Mouse (Mus musculus): ENCODE results near the gene Psg25. TPM values are rescaled to one million over a fixed set of nuclear protein-coding genes. Genes with fewer than 3 reads are reported as not detected.
"Not testable (repeated sequence)": the region's sequence is repeated elsewhere in the genome, so short reads cannot be mapped to it uniquely, and the experiment has no call there.

Psg25 gene
- not detected in 2 replicates for polyA plus RNA-seq (2015; fragmentation: Nextera tagmentation; extraction: Ambion mirVana)

DNA sequence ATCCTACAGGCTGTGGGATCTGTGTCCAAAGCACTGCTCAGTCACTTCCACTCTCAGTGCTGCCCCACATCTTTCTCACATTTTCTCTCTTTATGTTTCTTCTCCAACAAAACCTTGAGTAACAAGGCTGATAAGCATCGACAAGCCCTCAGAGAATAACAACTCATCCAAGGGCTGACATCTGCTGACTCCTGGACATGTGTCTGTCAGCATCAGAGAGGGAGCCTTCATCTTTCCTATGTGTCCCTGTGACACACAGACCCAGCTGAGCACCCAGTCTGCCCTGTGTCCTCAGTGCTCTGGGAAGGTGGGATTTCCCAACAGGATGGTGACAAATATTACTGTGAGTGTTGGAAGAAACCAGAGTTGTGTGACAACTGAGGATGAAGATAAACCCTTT, at the start of gene Psg25:
TSS of gene Psg25 (minus strand) at position 101 of the 400 bp plus-strand sequence.
- Histone ChIP-seq H3K27me3 (ENCODE audit: control insufficient read depth, insufficient read depth, low read length) (no peaks in the 10 kb centered on the region), H3K36me3 (ENCODE audit: control insufficient read depth, insufficient read depth) (no peaks in the 10 kb centered on the region), H3K4me1 (ENCODE audit: control insufficient read depth, insufficient read depth, low read length) (no peaks in the 10 kb centered on the region), H3K4me3 (ENCODE audit: low read length) (no peak within 1 kb of the TSS), H3K4me2 (ENCODE audit: low read depth, low read length) (no peak within 1 kb of the TSS), H3K27ac (ENCODE audit: low read length) (no peak within 1 kb of the TSS), H3K9me3 (replicated peaks; ENCODE audit: control insufficient read depth, low read length) (no peaks in the 10 kb centered on the region; the same call in 1 of the 2 replicates), H3K9ac (ENCODE audit: low read length) (no peak within 1 kb of the TSS)
- no peak for ATAC-seq (replicated peaks; ENCODE audit: extremely low read depth, insufficient read depth, low FRiP score)
- WGBS, result 50% methylated on average over 1 of the region's 1 CpGs

GRCm38 (mm10) chr7:18567205-18567604, 35.1 kb upstream of the Psg25 start, which contains the start of gene Psg27:
Gene Psg27, minus strand, starts transcription at chr7:18567305.
- 67% methylated on average over 3 of the region's 3 CpGs for WGBS
- Histone ChIP-seq H3K9ac (ENCODE audit: low read length) (no peak within 1 kb of the TSS), H3K27ac (ENCODE audit: low read length) (no peak within 1 kb of the TSS), H3K36me3 (ENCODE audit: control insufficient read depth, insufficient read depth) (no peaks in the 10 kb centered on the region), H3K27me3 (ENCODE audit: control insufficient read depth, insufficient read depth, low read length) (no peaks in the 10 kb centered on the region), H3K4me2 (ENCODE audit: low read depth, low read length) (no peak within 1 kb of the TSS), H3K9me3 (replicated peaks; ENCODE audit: control insufficient read depth, low read length) (no peaks in the 10 kb centered on the region), H3K4me1 (ENCODE audit: control insufficient read depth, insufficient read depth, low read length) (no peaks in the 10 kb centered on the region), H3K4me3 (ENCODE audit: low read length) (no peak within 1 kb of the TSS)
- no peak for ATAC-seq (replicated peaks; ENCODE audit: extremely low read depth, insufficient read depth, low FRiP score)

- H3K4me1 ChIP-seq (ENCODE audit: control insufficient read depth, insufficient read depth, low read length), result no peaks in the 10 kb centered on the region
- ATAC-seq (replicated peaks; ENCODE audit: extremely low read depth, insufficient read depth, low FRiP score), result no peak
Measured at GRCm38 (mm10) chr7:18559850-18560249, 27.8 kb upstream of the Psg25 start.

DNA sequence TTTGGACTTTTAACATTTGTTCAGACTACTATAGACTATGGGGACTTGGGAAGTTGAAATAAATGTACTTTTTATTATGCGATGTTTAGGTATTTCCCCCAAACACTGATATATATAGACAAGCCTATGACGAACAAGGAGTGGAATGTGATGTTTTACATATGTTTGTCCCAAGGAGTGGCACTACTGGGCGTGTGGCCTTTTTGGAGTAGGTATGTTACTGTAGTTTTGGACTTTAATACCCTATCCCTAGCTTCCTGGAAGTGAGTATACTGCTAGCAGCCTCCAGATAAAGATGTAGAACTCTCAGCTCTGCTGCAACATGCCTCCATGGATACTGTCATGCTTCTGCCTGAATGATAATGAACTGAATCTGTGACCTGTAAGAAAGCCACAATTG, 23.7 kb upstream of the Psg25 start:
- H3K36me3 ChIP-seq (ENCODE audit: control insufficient read depth, insufficient read depth); H3K4me3 ChIP-seq (ENCODE audit: low read length); ATAC-seq (replicated peaks; ENCODE audit: extremely low read depth, insufficient read depth, low FRiP score); H3K9ac ChIP-seq (ENCODE audit: low read length); H3K27ac ChIP-seq (ENCODE audit: low read length); H3K4me1 ChIP-seq (ENCODE audit: control insufficient read depth, insufficient read depth, low read length); H3K4me2 ChIP-seq (ENCODE audit: low read depth, low read length); H3K27me3 ChIP-seq (ENCODE audit: control insufficient read depth, insufficient read depth, low read length); H3K9me3 ChIP-seq (replicated peaks; ENCODE audit: control insufficient read depth, low read length): not testable (repeated sequence)
- WGBS, result 52% methylated on average over 3 of the region's 3 CpGs

More at GRCm38 (mm10) chr7:18559850-18560249, 27.8 kb upstream of the Psg25 start:
- Histone ChIP-seq H3K9ac (ENCODE audit: low read length) (no peak overlapping the region), H3K4me3 (ENCODE audit: low read length) (no peak overlapping the region), H3K27ac (ENCODE audit: low read length) (no peak overlapping the region), H3K9me3 (replicated peaks; ENCODE audit: control insufficient read depth, low read length) (no peaks in the 10 kb centered on the region), H3K36me3 (ENCODE audit: control insufficient read depth, insufficient read depth) (no peaks in the 10 kb centered on the region), H3K4me2 (ENCODE audit: low read depth, low read length) (no peak overlapping the region), H3K27me3 (ENCODE audit: control insufficient read depth, insufficient read depth, low read length) (no peaks in the 10 kb centered on the region)

DNA sequence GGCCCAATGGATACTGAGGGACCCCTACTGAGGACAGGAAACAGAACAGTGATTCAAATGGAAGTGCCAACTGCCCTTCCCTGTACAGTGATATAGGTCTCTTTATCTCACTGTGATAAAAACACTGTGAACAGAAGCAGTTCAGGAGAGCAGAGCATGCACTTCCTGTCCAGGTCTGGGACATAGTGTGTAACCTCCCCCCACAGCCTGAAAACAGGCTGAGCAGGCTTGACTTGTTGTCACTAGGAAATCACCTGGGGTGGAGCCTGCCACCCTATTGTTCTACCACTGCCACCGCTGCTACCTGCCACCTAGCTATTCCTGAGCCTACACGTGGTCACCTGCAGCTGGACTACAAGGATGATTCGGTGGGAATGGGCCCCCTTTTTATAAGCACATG, 1.4 kb upstream of the Psg25 start:
- Histone ChIP-seq H3K27ac (ENCODE audit: low read length) (no peak overlapping the region), H3K36me3 (ENCODE audit: control insufficient read depth, insufficient read depth) (no peaks in the 10 kb centered on the region), H3K4me2 (ENCODE audit: low read depth, low read length) (no peak overlapping the region), H3K4me3 (ENCODE audit: low read length) (no peak overlapping the region), H3K9ac (ENCODE audit: low read length) (no peak overlapping the region), H3K9me3 (replicated peaks; ENCODE audit: control insufficient read depth, low read length) (no peaks in the 10 kb centered on the region; the same call in 1 of the 2 replicates), H3K4me1 (ENCODE audit: control insufficient read depth, insufficient read depth, low read length) (no peaks in the 10 kb centered on the region), H3K27me3 (ENCODE audit: control insufficient read depth, insufficient read depth, low read length) (no peaks in the 10 kb centered on the region)
- no peak for ATAC-seq (replicated peaks; ENCODE audit: extremely low read depth, insufficient read depth, low FRiP score)
- 49% methylated on average over 3 of the region's 3 CpGs for WGBS

GRCm38 (mm10) chr7:18524668-18525067, 7.4 kb downstream of the Psg25 start:
- ATAC-seq (replicated peaks; ENCODE audit: extremely low read depth, insufficient read depth, low FRiP score), result no peak
- H3K9ac ChIP-seq (ENCODE audit: low read length), result no peak overlapping the region
- H3K4me3 ChIP-seq (ENCODE audit: low read length), result no peak overlapping the region
- 89% methylated on average over 8 of the region's 8 CpGs for WGBS
- H3K4me1 ChIP-seq (ENCODE audit: control insufficient read depth, insufficient read depth, low read length), result no peaks in the 10 kb centered on the region
- no peak overlapping the region for H3K27ac ChIP-seq (ENCODE audit: low read length)
- no peaks in the 10 kb centered on the region for H3K36me3 ChIP-seq (ENCODE audit: control insufficient read depth, insufficient read depth)
- no peaks in the 10 kb centered on the region for H3K27me3 ChIP-seq (ENCODE audit: control insufficient read depth, insufficient read depth, low read length)
- no peak overlapping the region for H3K4me2 ChIP-seq (ENCODE audit: low read depth, low read length)
- no peaks in the 10 kb centered on the region for H3K9me3 ChIP-seq (replicated peaks; ENCODE audit: control insufficient read depth, low read length)

GRCm38 (mm10) chr7:18512848-18513247, 19.2 kb downstream of the Psg25 start:
- H3K27ac ChIP-seq (ENCODE audit: low read length); H3K9me3 ChIP-seq (replicated peaks; ENCODE audit: control insufficient read depth, low read length); H3K4me2 ChIP-seq (ENCODE audit: low read depth, low read length); ATAC-seq (replicated peaks; ENCODE audit: extremely low read depth, insufficient read depth, low FRiP score); H3K27me3 ChIP-seq (ENCODE audit: control insufficient read depth, insufficient read depth, low read length); H3K4me1 ChIP-seq (ENCODE audit: control insufficient read depth, insufficient read depth, low read length); H3K36me3 ChIP-seq (ENCODE audit: control insufficient read depth, insufficient read depth); H3K4me3 ChIP-seq (ENCODE audit: low read length); H3K9ac ChIP-seq (ENCODE audit: low read length): not testable (repeated sequence)

DNA sequence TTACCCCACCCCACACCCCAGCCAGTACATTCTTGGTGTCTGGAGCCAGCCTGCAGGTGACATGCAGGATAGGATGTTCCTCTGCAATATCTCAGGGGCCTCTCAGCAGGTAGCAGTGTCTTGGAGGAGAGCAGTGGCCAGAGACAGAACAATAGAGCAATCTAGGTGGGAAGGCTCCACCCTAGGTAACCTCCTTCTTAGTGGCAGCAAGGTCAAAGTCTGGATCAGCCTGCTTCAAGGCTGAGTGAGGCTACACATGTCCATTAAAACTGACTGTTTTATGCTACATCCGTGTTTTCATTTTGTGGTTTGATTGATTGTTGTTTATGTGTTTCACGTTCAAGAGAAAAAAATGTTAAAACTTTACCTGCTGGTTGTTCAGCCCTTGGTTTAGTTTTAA, 19.7 kb downstream of the Psg25 start:
- not testable (repeated sequence) for H3K27me3 ChIP-seq (ENCODE audit: control insufficient read depth, insufficient read depth, low read length); H3K4me1 ChIP-seq (ENCODE audit: control insufficient read depth, insufficient read depth, low read length); H3K27ac ChIP-seq (ENCODE audit: low read length); H3K4me3 ChIP-seq (ENCODE audit: low read length); H3K9me3 ChIP-seq (replicated peaks; ENCODE audit: control insufficient read depth, low read length); H3K4me2 ChIP-seq (ENCODE audit: low read depth, low read length); H3K9ac ChIP-seq (ENCODE audit: low read length); H3K36me3 ChIP-seq (ENCODE audit: control insufficient read depth, insufficient read depth); ATAC-seq (replicated peaks; ENCODE audit: extremely low read depth, insufficient read depth, low FRiP score)
- 57% methylated on average over 2 of the region's 2 CpGs for WGBS

DNA sequence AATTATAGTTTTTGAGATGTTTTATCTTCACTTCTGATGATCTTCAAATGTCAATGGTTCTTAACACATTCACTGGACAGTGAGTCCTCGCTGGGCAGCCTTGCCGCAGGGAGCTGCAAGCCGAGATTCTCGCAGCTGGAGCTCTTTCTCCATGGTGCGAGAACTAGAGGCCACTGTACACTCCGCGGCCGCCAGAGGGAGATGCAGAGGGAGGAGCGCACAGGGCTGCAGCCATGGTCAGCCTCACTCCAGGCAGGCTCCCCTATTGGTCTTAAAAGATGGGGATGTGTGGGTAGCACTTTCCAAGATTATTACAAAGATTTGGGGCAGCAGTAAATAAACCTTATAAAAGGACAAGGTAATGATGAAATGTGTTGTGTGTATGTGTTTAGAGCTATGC, 20.6 kb downstream of the Psg25 start:
- no peak overlapping the region for H3K4me3 ChIP-seq (ENCODE audit: low read length)
- no peaks in the 10 kb centered on the region for H3K27me3 ChIP-seq (ENCODE audit: control insufficient read depth, insufficient read depth, low read length)
- no peak for ATAC-seq (replicated peaks; ENCODE audit: extremely low read depth, insufficient read depth, low FRiP score)
- no peak overlapping the region for H3K9ac ChIP-seq (ENCODE audit: low read length)
- H3K4me1 ChIP-seq (ENCODE audit: control insufficient read depth, insufficient read depth, low read length), result no peaks in the 10 kb centered on the region
- H3K36me3 ChIP-seq (ENCODE audit: control insufficient read depth, insufficient read depth), result no peaks in the 10 kb centered on the region
- H3K4me2 ChIP-seq (ENCODE audit: low read depth, low read length), result no peak overlapping the region
- no peak overlapping the region for H3K27ac ChIP-seq (ENCODE audit: low read length)
- WGBS, result 25% methylated on average over 9 of the region's 9 CpGs
- H3K9me3 ChIP-seq (replicated peaks; ENCODE audit: control insufficient read depth, low read length), result no peaks in the 10 kb centered on the region

GRCm38 (mm10) chr7:18484077-18484476, 48.0 kb downstream of the Psg25 start, which contains the start of gene Psg26:
Gene Psg26, minus strand, starts transcription at chr7:18484177.
- Histone ChIP-seq H3K9me3 (replicated peaks; ENCODE audit: control insufficient read depth, low read length) (no peaks in the 10 kb centered on the region), H3K4me3 (ENCODE audit: low read length) (no peak within 1 kb of the TSS), H3K36me3 (ENCODE audit: control insufficient read depth, insufficient read depth) (no peaks in the 10 kb centered on the region), H3K4me2 (ENCODE audit: low read depth, low read length) (no peak within 1 kb of the TSS), H3K27ac (ENCODE audit: low read length) (no peak within 1 kb of the TSS), H3K27me3 (ENCODE audit: control insufficient read depth, insufficient read depth, low read length) (no peaks in the 10 kb centered on the region), H3K4me1 (ENCODE audit: control insufficient read depth, insufficient read depth, low read length) (no peaks in the 10 kb centered on the region), H3K9ac (ENCODE audit: low read length) (no peak within 1 kb of the TSS)
- ATAC-seq (replicated peaks; ENCODE audit: extremely low read depth, insufficient read depth, low FRiP score), result no peak
- 71% methylated on average over 1 of the region's 1 CpGs for WGBS

All from heart, embryonic 16.5 days (tissue).